Mouse (Mus musculus): ENCODE results near the gene Rab19. TPM values are rescaled to one million over a fixed set of nuclear protein-coding genes. Genes with fewer than 3 reads are reported as not detected.
"Not testable (repeated sequence)": the region's sequence is repeated elsewhere in the genome, so short reads cannot be mapped to it uniquely, and the experiment has no call there.

Gene Rab19
- polyA plus RNA-seq, 1 experiment from 2014 or later: 5.1 TPM

DNA sequence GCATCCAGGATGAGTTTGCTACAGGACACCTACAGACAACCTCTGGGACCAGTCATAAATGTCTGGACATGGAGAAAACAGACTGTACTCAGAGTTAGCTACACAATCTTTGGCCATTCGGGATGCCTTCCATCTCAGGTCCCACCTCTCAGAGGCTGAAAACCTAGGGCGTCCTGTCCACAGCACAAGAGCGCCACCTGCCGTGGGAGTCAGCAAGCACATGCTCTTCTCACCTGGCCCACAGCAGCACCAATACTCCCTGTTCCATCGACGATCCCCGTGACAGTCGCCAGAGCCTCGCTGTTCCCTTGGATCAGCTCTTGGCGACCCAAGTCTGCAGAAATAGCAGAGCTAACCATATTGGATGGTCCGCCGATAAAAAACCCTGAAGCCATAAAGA is 37.0 kb upstream of the Rab19 start:
- Histone ChIP-seq H3K27me3 (ENCODE audit: control insufficient read depth, insufficient read depth, low read length) (no peaks in the 10 kb centered on the region), H3K4me2 (replicated peaks; ENCODE audit: low read depth) (no peak overlapping the region), H3K4me1 (replicated peaks; ENCODE audit: control insufficient read depth, insufficient read depth) (no peaks in the 10 kb centered on the region), H3K9ac (ENCODE audit: low read length) (no peak overlapping the region), H3K27ac (replicated peaks) (no peak overlapping the region), H3K36me3 (ENCODE audit: control insufficient read depth, insufficient read depth, low read length) (0 out of 2 replicates have a peak, but pooled peaks cover 1% of the 10 kb centered on the region), H3K4me3 (ENCODE audit: low read depth, low read length) (no peak overlapping the region), H3K9me3 (ENCODE audit: control insufficient read depth, low read length) (no peaks in the 10 kb centered on the region)
- ATAC-seq (ENCODE audit: low FRiP score, low TSS enrichment): peak; percentile 83
- peak; percentile 88 for DNase-seq (ENCODE audit: low spot score)
- 17% methylated on average over 12 of the region's 12 CpGs for WGBS
- TF ChIP-seq EP300 (optimal IDR thresholded peaks at IDR 0.05) (no peak), CTCF (IDR thresholded peaks at IDR 0.05; ENCODE audit: low read depth) (peak; percentile 97)

DNA sequence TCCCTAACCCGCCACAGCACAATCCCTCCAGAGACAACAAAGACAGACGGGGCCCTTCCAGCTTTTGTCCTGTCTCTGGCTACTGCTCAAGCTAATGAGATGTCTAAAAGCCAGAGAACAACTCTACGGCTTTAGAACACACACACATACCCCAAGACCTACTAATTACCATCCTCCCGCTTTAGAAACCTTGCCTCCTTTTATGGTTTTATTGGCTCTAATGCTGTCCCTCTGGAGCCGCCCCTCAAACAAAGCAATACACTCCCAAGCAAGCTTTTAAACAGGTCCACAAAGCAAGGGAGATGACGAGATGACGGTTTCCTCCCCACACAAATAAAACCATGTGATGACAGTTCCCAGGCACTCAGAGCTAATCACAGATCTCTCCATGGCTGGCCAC is 35.5 kb upstream of the Rab19 start:
- Histone ChIP-seq H3K36me3 (ENCODE audit: control insufficient read depth, insufficient read depth, low read length) (peaks cover 4% of the 10 kb centered on the region; the same call in 1 of the 2 replicates), H3K9me3 (ENCODE audit: control insufficient read depth, low read length) (no peaks in the 10 kb centered on the region)

DNA sequence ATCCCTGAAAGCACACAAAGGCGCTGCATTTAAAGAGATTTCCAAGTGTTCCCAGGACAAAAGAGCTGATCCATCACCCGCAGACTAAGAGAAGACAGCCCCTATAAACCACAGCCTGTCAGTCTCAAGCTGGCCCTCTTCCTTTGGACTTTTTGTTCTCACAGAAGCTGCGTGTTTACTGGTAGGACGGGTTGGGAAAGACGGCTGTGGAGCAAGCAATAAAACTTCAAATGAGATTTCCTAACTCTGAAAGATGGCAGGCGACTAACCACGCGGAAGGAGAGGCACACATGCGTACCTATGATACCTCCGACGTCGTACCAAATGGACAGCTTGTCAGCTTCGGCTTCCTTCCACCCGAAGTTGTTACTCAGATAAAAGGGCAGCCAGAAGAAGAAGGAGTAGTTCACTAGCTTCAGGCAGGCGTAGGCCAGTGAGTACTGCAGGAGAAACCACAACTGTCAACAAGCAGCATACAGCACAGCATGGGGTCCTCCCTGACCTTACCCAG is 33.9 kb upstream of the Rab19 start:
- H3K4me3 ChIP-seq (ENCODE audit: low read depth, low read length): no peak overlapping the region
- no peak for TF ChIP-seq EP300 (optimal IDR thresholded peaks at IDR 0.05)
- TF ChIP-seq CTCF (IDR thresholded peaks at IDR 0.05; ENCODE audit: low read depth): no peak
- H3K36me3 ChIP-seq (ENCODE audit: control insufficient read depth, insufficient read depth, low read length): peaks cover 4% of the 10 kb centered on the region
- H3K4me1 ChIP-seq (replicated peaks; ENCODE audit: control insufficient read depth, insufficient read depth): no peaks in the 10 kb centered on the region
- H3K27ac ChIP-seq (replicated peaks): no peak overlapping the region
- no peak overlapping the region for H3K4me2 ChIP-seq (replicated peaks; ENCODE audit: low read depth)
- no peaks in the 10 kb centered on the region for H3K9me3 ChIP-seq (ENCODE audit: control insufficient read depth, low read length)
- ATAC-seq (ENCODE audit: low FRiP score, low TSS enrichment): no peak
- no peak overlapping the region for H3K9ac ChIP-seq (ENCODE audit: low read length)
- 28% methylated on average over 15 of the region's 15 CpGs for WGBS
- DNase-seq (ENCODE audit: low spot score): no peak
- H3K27me3 ChIP-seq (ENCODE audit: control insufficient read depth, insufficient read depth, low read length): no peaks in the 10 kb centered on the region

More for the DNA sequence above, 35.5 kb upstream of the Rab19 start:
- no peak for ATAC-seq (ENCODE audit: low FRiP score, low TSS enrichment)
- TF ChIP-seq CTCF (IDR thresholded peaks at IDR 0.05; ENCODE audit: low read depth) (no peak), EP300 (optimal IDR thresholded peaks at IDR 0.05) (no peak)
- DNase-seq (ENCODE audit: low spot score): no peak
- Histone ChIP-seq H3K4me1 (replicated peaks; ENCODE audit: control insufficient read depth, insufficient read depth) (no peaks in the 10 kb centered on the region), H3K4me2 (replicated peaks; ENCODE audit: low read depth) (no peak overlapping the region), H3K4me3 (ENCODE audit: low read depth, low read length) (no peak overlapping the region), H3K9ac (ENCODE audit: low read length) (no peak overlapping the region), H3K27ac (replicated peaks) (no peak overlapping the region), H3K27me3 (ENCODE audit: control insufficient read depth, insufficient read depth, low read length) (no peaks in the 10 kb centered on the region)
- 77% methylated on average over 7 of the region's 7 CpGs for WGBS

DNA sequence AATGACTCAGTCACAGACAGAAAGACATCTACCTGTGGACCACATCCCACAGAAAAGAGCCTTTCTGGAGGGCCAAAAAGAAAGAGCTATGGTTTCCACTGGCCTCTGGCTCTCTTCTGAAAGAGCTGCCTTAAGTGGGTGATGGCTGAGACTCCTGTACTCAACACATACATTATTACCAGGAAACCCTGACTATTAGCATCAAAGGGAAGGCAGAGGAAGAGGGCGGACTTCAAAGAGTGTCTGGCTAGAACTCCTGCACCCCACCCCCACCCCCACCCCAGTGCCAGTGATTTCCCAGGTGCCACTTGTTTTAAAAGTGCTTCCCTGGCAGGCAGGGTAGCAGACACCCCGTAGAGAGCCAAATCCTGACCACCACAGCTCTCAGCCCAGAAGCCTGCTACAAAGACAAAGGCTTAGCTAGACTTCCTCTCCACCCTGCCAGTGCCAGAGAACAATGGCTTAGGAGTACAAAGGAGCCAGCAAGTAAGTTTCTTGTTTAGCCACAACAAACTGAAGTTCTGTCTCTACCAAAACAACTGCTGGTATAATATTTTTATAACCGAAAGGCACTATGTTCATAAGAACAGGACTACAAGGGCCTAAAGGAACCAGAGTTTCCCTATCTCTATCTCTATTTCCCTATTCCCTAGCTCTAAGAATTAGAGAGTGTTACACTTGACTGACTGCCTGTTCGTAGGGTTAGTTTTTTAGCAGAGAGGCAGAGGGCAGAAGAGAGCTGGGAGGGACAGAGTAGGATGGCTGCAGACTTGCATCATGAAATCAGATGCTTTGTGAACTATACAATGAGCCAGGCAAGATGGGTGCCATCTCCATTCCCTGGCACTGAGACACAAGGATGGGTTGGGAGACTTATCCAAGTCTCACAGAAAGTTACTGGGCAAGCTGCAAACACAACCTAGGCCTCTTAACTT is 32.8 kb upstream of the Rab19 start:
- Histone ChIP-seq H3K4me1 (replicated peaks; ENCODE audit: control insufficient read depth, insufficient read depth) (no peaks in the 10 kb centered on the region), H3K9ac (ENCODE audit: low read length) (no peak overlapping the region), H3K4me3 (ENCODE audit: low read depth, low read length) (no peak overlapping the region), H3K4me2 (replicated peaks; ENCODE audit: low read depth) (no peak overlapping the region), H3K9me3 (ENCODE audit: control insufficient read depth, low read length) (no peaks in the 10 kb centered on the region), H3K27me3 (ENCODE audit: control insufficient read depth, insufficient read depth, low read length) (no peaks in the 10 kb centered on the region), H3K36me3 (ENCODE audit: control insufficient read depth, insufficient read depth, low read length) (peaks cover 4% of the 10 kb centered on the region), H3K27ac (replicated peaks) (no peak overlapping the region)
- no peak for ATAC-seq (ENCODE audit: low FRiP score, low TSS enrichment)
- peak; percentile 46 for TF ChIP-seq CTCF (IDR thresholded peaks at IDR 0.05; ENCODE audit: low read depth)
- TF ChIP-seq EP300 (optimal IDR thresholded peaks at IDR 0.05): no peak
- WGBS: 65% methylated on average over 4 of the region's 4 CpGs
- DNase-seq (ENCODE audit: low spot score): no peak

DNA sequence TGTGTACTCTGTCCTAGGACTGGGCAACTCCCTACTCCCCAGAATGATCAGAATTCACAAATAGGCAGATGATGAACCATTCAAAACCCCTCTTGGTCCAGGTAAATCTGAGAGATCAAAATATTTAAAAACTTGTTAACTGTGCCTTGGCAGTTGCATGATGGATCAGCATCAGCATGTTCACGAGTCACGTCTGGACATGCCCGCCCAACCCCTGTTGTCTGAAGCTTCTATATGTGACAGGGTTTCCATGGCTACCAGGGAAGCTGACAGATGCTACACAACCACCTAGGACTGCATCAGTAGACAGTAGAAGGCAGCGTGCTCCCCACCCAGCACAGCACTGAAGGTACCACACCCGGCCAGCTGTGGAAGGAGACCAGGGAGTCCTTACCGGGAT is 32.0 kb upstream of the Rab19 start:
- H3K4me3 ChIP-seq (ENCODE audit: low read depth, low read length): no peak overlapping the region
- DNase-seq (ENCODE audit: low spot score): no peak
- H3K4me1 ChIP-seq (replicated peaks; ENCODE audit: control insufficient read depth, insufficient read depth): no peaks in the 10 kb centered on the region
- no peaks in the 10 kb centered on the region for H3K9me3 ChIP-seq (ENCODE audit: control insufficient read depth, low read length)
- no peak; the same call in 1 of the 2 replicates for ATAC-seq (ENCODE audit: low FRiP score, low TSS enrichment)
- 67% methylated on average over 6 of the region's 6 CpGs for WGBS
- no peak overlapping the region for H3K9ac ChIP-seq (ENCODE audit: low read length)
- TF ChIP-seq CTCF (IDR thresholded peaks at IDR 0.05; ENCODE audit: low read depth): no peak
- no peak for TF ChIP-seq EP300 (optimal IDR thresholded peaks at IDR 0.05)
- no peak overlapping the region for H3K27ac ChIP-seq (replicated peaks)
- peaks cover 7% of the 10 kb centered on the region for H3K36me3 ChIP-seq (ENCODE audit: control insufficient read depth, insufficient read depth, low read length)
- H3K27me3 ChIP-seq (ENCODE audit: control insufficient read depth, insufficient read depth, low read length): no peaks in the 10 kb centered on the region
- no peak overlapping the region for H3K4me2 ChIP-seq (replicated peaks; ENCODE audit: low read depth)

DNA sequence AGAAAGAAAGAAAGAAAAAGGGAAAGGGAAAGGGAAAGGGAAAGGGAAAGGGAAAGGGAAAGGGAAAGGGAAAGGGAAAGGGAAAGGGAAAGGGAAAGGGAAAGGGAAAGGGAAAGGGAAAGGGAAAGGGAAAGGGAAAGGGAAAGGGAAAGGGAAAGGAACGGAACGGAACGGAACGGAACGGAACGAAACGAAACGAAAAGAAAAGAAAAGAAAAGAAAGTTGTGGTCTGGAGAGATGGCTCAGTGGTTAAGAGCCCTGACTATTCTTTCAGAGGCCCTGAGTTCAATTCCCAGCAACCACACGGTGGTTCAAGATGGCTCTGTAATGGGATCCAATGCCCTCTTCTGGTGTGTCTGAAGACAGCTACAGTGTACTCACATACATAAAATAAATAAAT is 21.8 kb upstream of the Rab19 start:
- ATAC-seq (ENCODE audit: low FRiP score, low TSS enrichment); H3K9ac ChIP-seq (ENCODE audit: low read length); H3K4me2 ChIP-seq (replicated peaks; ENCODE audit: low read depth); H3K36me3 ChIP-seq (ENCODE audit: control insufficient read depth, insufficient read depth, low read length); DNase-seq (ENCODE audit: low spot score); H3K27me3 ChIP-seq (ENCODE audit: control insufficient read depth, insufficient read depth, low read length); H3K27ac ChIP-seq (replicated peaks); H3K4me3 ChIP-seq (ENCODE audit: low read depth, low read length); H3K9me3 ChIP-seq (ENCODE audit: control insufficient read depth, low read length); H3K4me1 ChIP-seq (replicated peaks; ENCODE audit: control insufficient read depth, insufficient read depth): not testable (repeated sequence)
- WGBS: 98% methylated on average over 9 of the region's 9 CpGs

Measured in stomach, postnatal 0 days (tissue).